Mouse (Mus musculus): ENCODE results near the gene Eml1.

Eml1 gene

GRCm38 (mm10) chr12:108374689-108375088 lies 3.9 kb downstream of the Eml1 start:
- no peak for DNase-seq

- DNase-seq: no peak
These were observed 7.8 kb downstream of the Eml1 start for GRCm38 (mm10) chr12:108378379-108379133.

- DNase-seq: no peak
These were observed 15.9 kb downstream of the Eml1 start for GRCm38 (mm10) chr12:108386476-108387232.

GRCm38 (mm10) chr12:108389718-108390117 lies 19.0 kb downstream of the Eml1 start:
- DNase-seq: no peak

GRCm38 (mm10) chr12:108392254-108393044 lies 21.7 kb downstream of the Eml1 start:
- DNase-seq: no peak

- DNase-seq: no peak
These were observed 22.3 kb downstream of the Eml1 start for GRCm38 (mm10) chr12:108393082-108393481.

GRCm38 (mm10) chr12:108393637-108394036 lies 22.9 kb downstream of the Eml1 start:
- no peak for DNase-seq

GRCm38 (mm10) chr12:108394534-108395284 lies 24.0 kb downstream of the Eml1 start:
- DNase-seq: no peak

- DNase-seq: no peak
These were observed 24.5 kb downstream of the Eml1 start for GRCm38 (mm10) chr12:108395285-108395660.

GRCm38 (mm10) chr12:108396081-108396947 lies 25.6 kb downstream of the Eml1 start:
- no peak for DNase-seq

- no peak for DNase-seq
These were observed 27.9 kb downstream of the Eml1 start for GRCm38 (mm10) chr12:108398681-108399080.

- no peak for DNase-seq
These were observed 28.4 kb downstream of the Eml1 start for GRCm38 (mm10) chr12:108399191-108399590.

- DNase-seq: no peak
These were observed 30.2 kb downstream of the Eml1 start for GRCm38 (mm10) chr12:108400951-108401350.

- DNase-seq: no peak
These were observed 33.2 kb downstream of the Eml1 start for GRCm38 (mm10) chr12:108403957-108404356.

- DNase-seq: no peak
These were observed 38.3 kb downstream of the Eml1 start for GRCm38 (mm10) chr12:108409100-108409499.

- DNase-seq: no peak
These were observed 39.9 kb downstream of the Eml1 start for GRCm38 (mm10) chr12:108410416-108411208.

GRCm38 (mm10) chr12:108414932-108415331 lies 44.2 kb downstream of the Eml1 start:
- DNase-seq: no peak

- no peak for DNase-seq
These were observed 48.8 kb downstream of the Eml1 start for GRCm38 (mm10) chr12:108419570-108419969.

- DNase-seq: no peak
These were observed 50.7 kb downstream of the Eml1 start for GRCm38 (mm10) chr12:108421477-108421876.

- peak in 1 of 2 experiments; percentile 8 for DNase-seq
These were observed 51.7 kb downstream of the Eml1 start for GRCm38 (mm10) chr12:108422495-108422857.
